Mouse (Mus musculus): ENCODE measurements around the gene Alpk1.

DNA sequence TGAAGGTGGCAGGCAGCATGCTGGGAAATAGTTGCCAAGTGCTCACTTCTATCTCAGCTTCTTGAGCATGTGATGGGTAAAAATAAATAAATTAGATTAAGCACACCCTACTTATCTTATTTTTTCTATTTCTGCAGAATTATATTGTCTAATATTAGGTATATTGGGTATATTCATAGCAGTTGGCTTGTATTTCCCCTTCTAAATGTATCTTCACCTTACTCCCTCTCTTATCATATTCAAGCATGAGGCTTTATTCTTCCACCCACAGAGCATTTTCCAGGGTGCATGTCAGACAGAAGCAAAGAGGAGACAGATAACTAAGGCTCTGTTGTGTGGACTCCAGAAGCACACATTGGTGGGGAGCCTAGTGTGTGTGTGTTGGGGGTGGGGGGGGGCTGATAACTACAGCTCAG, 22.4 kb downstream of the Alpk1 start:
- no peak for TF ChIP-seq POLR2A (IDR thresholded peaks at IDR 0.05; ENCODE audit: low read depth, low read length)
- no peak for TF ChIP-seq CTCF (IDR thresholded peaks at IDR 0.05; ENCODE audit: extremely low read depth, insufficient read depth, insufficient read length, insufficient replicate concordance)
